Mouse (Mus musculus) kidney, adult 11 months (tissue): ENCODE measurements around the gene Cbx8.

Source experiments
- DNase-seq: peaks from one replicate; pipeline ENCODE4 v3.0.0; 2022

The Cbx8 gene

GRCm38 (mm10) chr11:119078691-119079444, 38.1 kb upstream of the Cbx8 start:
- DNase-seq = peak; percentile 77

- no peak for DNase-seq
Observed at GRCm38 (mm10) chr11:119077755-119078154, 37.0 kb upstream of the Cbx8 start.

- no peak for DNase-seq
Observed at GRCm38 (mm10) chr11:119075805-119076204, 35.0 kb upstream of the Cbx8 start.

- DNase-seq = no peak
Observed at GRCm38 (mm10) chr11:119073876-119074433, 33.2 kb upstream of the Cbx8 start.

- no peak for DNase-seq
Observed at GRCm38 (mm10) chr11:119072986-119073385, 32.2 kb upstream of the Cbx8 start.

- DNase-seq = no peak
Observed at GRCm38 (mm10) chr11:119072239-119072638, 31.5 kb upstream of the Cbx8 start.

- DNase-seq = no peak
Observed at GRCm38 (mm10) chr11:119066841-119067240, 26.1 kb upstream of the Cbx8 start.

GRCm38 (mm10) chr11:119059256-119059655, 18.5 kb upstream of the Cbx8 start:
- DNase-seq = no peak

GRCm38 (mm10) chr11:119058041-119058995, 17.5 kb upstream of the Cbx8 start:
- peak; percentile 68 for DNase-seq

GRCm38 (mm10) chr11:119057291-119057690, 16.5 kb upstream of the Cbx8 start:
- no peak for DNase-seq

GRCm38 (mm10) chr11:119056301-119057211, 15.8 kb upstream of the Cbx8 start:
- DNase-seq = no peak

GRCm38 (mm10) chr11:119055571-119056131, 14.9 kb upstream of the Cbx8 start:
- no peak for DNase-seq

GRCm38 (mm10) chr11:119054351-119055345, 13.9 kb upstream of the Cbx8 start:
- DNase-seq = no peak

- no peak for DNase-seq
Observed at GRCm38 (mm10) chr11:119053738-119054350, 13.1 kb upstream of the Cbx8 start.

- peak; percentile 64 for DNase-seq
Observed at GRCm38 (mm10) chr11:119053257-119053670, 12.5 kb upstream of the Cbx8 start.

- no peak for DNase-seq
Observed at GRCm38 (mm10) chr11:119052661-119053256, 12.0 kb upstream of the Cbx8 start.

- DNase-seq = no peak
Observed at GRCm38 (mm10) chr11:119051927-119052660, 11.3 kb upstream of the Cbx8 start.

GRCm38 (mm10) chr11:119051426-119051825, 10.7 kb upstream of the Cbx8 start:
- DNase-seq = no peak

GRCm38 (mm10) chr11:119050361-119050760, 9.6 kb upstream of the Cbx8 start:
- no peak for DNase-seq
